Mouse (Mus musculus) kidney, adult 2 months (tissue): Measurements from ENCODE around the gene Aspscr1.
A peak's percentile ranks its signal among the peaks of the same experiment; 100 is the strongest.

Source experiments
- CTCF ChIP-seq: fragments of 200-500 bp; conservative IDR thresholded peaks from 2 replicates; pipeline ENCODE4 v1.5.1; 2011; ENCODE audit warnings: low read depth, mild to moderate bottlenecking, control low read depth, low read length, moderate library complexity, mixed read lengths; ENCODE audit not compliant: insufficient read depth, insufficient read length
- POLR2A ChIP-seq: fragments of 200-500 bp; IDR thresholded peaks from one replicate; pipeline ENCODE4 v1.6.1; 2011; ENCODE audit warnings: low read depth, low read length, control low read depth

GRCm38 (mm10) chr11:120726243-120727168 is 53.7 kb downstream of the Aspscr1 start:
- 0 out of 2 replicates have a peak, but pooled peaks have one; percentile 23 for TF ChIP-seq CTCF
- TF ChIP-seq POLR2A: no peak
